Mouse (Mus musculus) neural tube, embryonic 10.5 days (tissue): Measurements from ENCODE around the gene Krt9.
A peak's percentile ranks its signal among the peaks of the same experiment; 100 is the strongest.
"Not testable (repeated sequence)": the region's sequence is repeated elsewhere in the genome, so short reads cannot be mapped to it uniquely, and the experiment has no call there.

ENCODE experiments used
- DNase-seq: peaks from one replicate; pipeline ENCODE4 v3.0.0-alpha.2; 2017; ENCODE audit warnings: low spot score; ENCODE audit errors: extremely low spot score

Gene Krt9

GRCm38 (mm10) chr11:100192992-100193391, at the start of gene Krt9:
TSS of gene Krt9 (minus strand) at chr11:100193246.
- DNase-seq: no peak

GRCm38 (mm10) chr11:100240272-100240671, 47.2 kb upstream of the Krt9 start:
- not testable (repeated sequence) for DNase-seq

GRCm38 (mm10) chr11:100221741-100222140, 28.7 kb upstream of the Krt9 start:
- DNase-seq: no peak

- no peak for DNase-seq
Measured at GRCm38 (mm10) chr11:100219304-100219703, 26.3 kb upstream of the Krt9 start.

GRCm38 (mm10) chr11:100208542-100208941, 15.5 kb upstream of the Krt9 start:
- no peak for DNase-seq

GRCm38 (mm10) chr11:100207498-100207897, 14.5 kb upstream of the Krt9 start, which contains the start of gene Krt14:
TSS of gene Krt14 (minus strand) at chr11:100207548.
- DNase-seq: no peak

GRCm38 (mm10) chr11:100203448-100203847, 10.4 kb upstream of the Krt9 start:
- peak; percentile 49 for DNase-seq

GRCm38 (mm10) chr11:100202906-100203305, 9.9 kb upstream of the Krt9 start:
- no peak for DNase-seq

GRCm38 (mm10) chr11:100200104-100200820, 7.2 kb upstream of the Krt9 start:
- DNase-seq: peak; percentile 18

GRCm38 (mm10) chr11:100198666-100199065, 5.6 kb upstream of the Krt9 start:
- DNase-seq: no peak

GRCm38 (mm10) chr11:100191820-100192219, 1.2 kb downstream of the Krt9 start:
- DNase-seq: no peak

- no peak for DNase-seq
Measured at GRCm38 (mm10) chr11:100186736-100187135, 6.3 kb downstream of the Krt9 start.

GRCm38 (mm10) chr11:100181725-100182124, 11.3 kb downstream of the Krt9 start:
- no peak for DNase-seq

- DNase-seq: no peak
Measured at GRCm38 (mm10) chr11:100179260-100179659, 13.8 kb downstream of the Krt9 start.

- no peak for DNase-seq
Measured at GRCm38 (mm10) chr11:100178307-100178706, 14.7 kb downstream of the Krt9 start.

GRCm38 (mm10) chr11:100176791-100177190, 16.3 kb downstream of the Krt9 start:
- no peak for DNase-seq

GRCm38 (mm10) chr11:100168765-100169762, 24.0 kb downstream of the Krt9 start:
- DNase-seq: peak; percentile 89

- no peak for DNase-seq
Measured at GRCm38 (mm10) chr11:100168071-100168470, 25.0 kb downstream of the Krt9 start.

- no peak for DNase-seq
Measured at GRCm38 (mm10) chr11:100164392-100164791, 28.7 kb downstream of the Krt9 start.

GRCm38 (mm10) chr11:100157908-100158477, 35.1 kb downstream of the Krt9 start:
- DNase-seq: no peak

- no peak for DNase-seq
Measured at GRCm38 (mm10) chr11:100157331-100157730, 35.7 kb downstream of the Krt9 start.
